Mouse (Mus musculus) embryo, embryonic 10 days (tissue): ENCODE results near the gene Iqce.
"Not testable (repeated sequence)": the region's sequence is repeated elsewhere in the genome, so short reads cannot be mapped to it uniquely, and the experiment has no call there.

ENCODE experiments used
- DNase-seq: peaks from one replicate; pipeline ENCODE4 v3.0.0-alpha.2; 2015; ENCODE audit warnings: low spot score

Iqce gene

GRCm38 (mm10) chr5:140704378-140705251, 2.4 kb upstream of the Iqce start, which contains the start of gene Brat1:
TSS of gene Brat1 (plus strand) at chr5:140705011.
- peak; percentile 99 for DNase-seq

- DNase-seq = no peak
Observed at GRCm38 (mm10) chr5:140703480-140704377, 1.6 kb upstream of the Iqce start.

- DNase-seq = peak; percentile 26
Observed at GRCm38 (mm10) chr5:140702618-140703175, 519 bp upstream of the Iqce start.

- no peak for DNase-seq
Observed at GRCm38 (mm10) chr5:140701661-140702060, 517 bp downstream of the Iqce start.

GRCm38 (mm10) chr5:140699776-140700175, 2.4 kb downstream of the Iqce start:
- DNase-seq = no peak

- DNase-seq = no peak
Observed at GRCm38 (mm10) chr5:140695987-140696386, 6.2 kb downstream of the Iqce start.

GRCm38 (mm10) chr5:140688434-140688833, 13.7 kb downstream of the Iqce start:
- DNase-seq = no peak

GRCm38 (mm10) chr5:140684343-140685148, 17.6 kb downstream of the Iqce start:
- peak; percentile 70 for DNase-seq

- DNase-seq = no peak
Observed at GRCm38 (mm10) chr5:140682113-140682512, 20.1 kb downstream of the Iqce start.

GRCm38 (mm10) chr5:140680950-140681349, 21.2 kb downstream of the Iqce start:
- DNase-seq = no peak

GRCm38 (mm10) chr5:140680051-140680450, 22.1 kb downstream of the Iqce start:
- no peak for DNase-seq

- DNase-seq = no peak
Observed at GRCm38 (mm10) chr5:140677137-140677536, 25.0 kb downstream of the Iqce start.

- DNase-seq = no peak
Observed at GRCm38 (mm10) chr5:140675640-140676039, 26.5 kb downstream of the Iqce start.

GRCm38 (mm10) chr5:140675079-140675478, 27.1 kb downstream of the Iqce start:
- DNase-seq = no peak

- no peak for DNase-seq
Observed at GRCm38 (mm10) chr5:140674036-140674435, 28.1 kb downstream of the Iqce start.

- not testable (repeated sequence) for DNase-seq
Observed at GRCm38 (mm10) chr5:140672603-140673002, 29.6 kb downstream of the Iqce start.

- DNase-seq = no peak
Observed at GRCm38 (mm10) chr5:140672115-140672514, 30.1 kb downstream of the Iqce start.

- peak; percentile 55 for DNase-seq
Observed at GRCm38 (mm10) chr5:140663621-140664180, 38.5 kb downstream of the Iqce start.

- no peak for DNase-seq
Observed at GRCm38 (mm10) chr5:140662741-140663592, 39.2 kb downstream of the Iqce start.
